Mouse (Mus musculus): ENCODE measurements around the gene Scube2. TPM values are rescaled to one million over a fixed set of nuclear protein-coding genes. Genes with fewer than 3 reads are reported as not detected.

Scube2 gene
- total and polyA plus RNA-seq, 3 experiments = 0.27 to 0.67 TPM; not detected in 1

DNA sequence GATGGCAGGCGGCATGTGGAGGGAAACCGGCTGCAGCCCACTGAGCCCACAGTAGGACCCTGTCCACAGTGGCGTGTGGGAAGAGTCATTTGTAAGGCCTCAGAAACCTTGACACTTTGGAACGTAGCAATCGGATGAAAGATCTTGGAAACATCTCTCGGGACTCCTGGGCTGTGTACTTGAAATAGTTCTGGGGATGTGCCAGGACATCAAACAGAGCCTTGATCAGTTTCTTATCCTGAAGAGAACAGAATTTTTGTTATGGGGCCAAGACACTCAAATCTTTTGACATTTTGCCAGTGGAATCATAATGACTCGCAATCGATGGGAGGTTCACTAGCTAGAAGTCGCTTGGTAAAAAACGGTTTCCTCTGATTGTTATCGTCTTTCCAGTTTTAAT lies 66.3 kb downstream of the Scube2 start:
- Histone ChIP-seq H3K9ac (ENCODE audit: control insufficient read depth, low read depth, low read length, poor library complexity, severe bottlenecking) (no peak overlapping the region), H3K79me2 (ENCODE audit: control insufficient read depth, insufficient read depth, low read length, poor library complexity) (no peaks in the 10 kb centered on the region), H3K36me3 (ENCODE audit: control insufficient read depth in 1 of 2, insufficient read depth in 2 of 2, low read length in 2 of 2) (peaks cover 0 to 4% of the 10 kb centered on the region in 2 experiments; a peak in 2 of 4 replicates), H3K27ac (ENCODE audit: control insufficient read depth, low read depth, low read length) (no peak overlapping the region), H3K9me3 (replicated peaks; ENCODE audit: insufficient read depth, low read length) (no peaks in the 10 kb centered on the region), H3K4me3 (ENCODE audit: control insufficient read depth in 1 of 2, insufficient read depth in 1 of 2, low read depth in 2 of 2, low read length in 2 of 2) (no peak overlapping the region), H3K27me3 (ENCODE audit: control insufficient read depth in 1 of 2, insufficient read depth in 2 of 2, low read length in 2 of 2) (no peaks in the 10 kb centered on the region), H3K4me1 (ENCODE audit: control insufficient read depth in 1 of 2, insufficient read depth in 2 of 2, low read length in 2 of 2) (peaks cover 2 to 13% of the 10 kb centered on the region in 2 experiments; a peak in 3 of 4 replicates)
- TF ChIP-seq UBTF (IDR thresholded peaks at IDR 0.05; ENCODE audit: borderline replicate concordance, insufficient read depth, low read depth, low read length) (no peak), RCOR1 (IDR thresholded peaks at IDR 0.05; ENCODE audit: low read depth, low read length) (peak; percentile 54; the same call in 1 of the 2 replicates), EP300 (IDR thresholded peaks at IDR 0.05; ENCODE audit: low read depth in 1 of 2, low read length in 2 of 2) (peak in 1 of 2 experiments; percentile 26; a peak in 1 of 4 replicates), MYB (IDR thresholded peaks at IDR 0.05; ENCODE audit: low read depth, low read length) (no peak)
- peak; percentile 33 for DNase-seq (ENCODE audit: low read depth, low spot score)

DNA sequence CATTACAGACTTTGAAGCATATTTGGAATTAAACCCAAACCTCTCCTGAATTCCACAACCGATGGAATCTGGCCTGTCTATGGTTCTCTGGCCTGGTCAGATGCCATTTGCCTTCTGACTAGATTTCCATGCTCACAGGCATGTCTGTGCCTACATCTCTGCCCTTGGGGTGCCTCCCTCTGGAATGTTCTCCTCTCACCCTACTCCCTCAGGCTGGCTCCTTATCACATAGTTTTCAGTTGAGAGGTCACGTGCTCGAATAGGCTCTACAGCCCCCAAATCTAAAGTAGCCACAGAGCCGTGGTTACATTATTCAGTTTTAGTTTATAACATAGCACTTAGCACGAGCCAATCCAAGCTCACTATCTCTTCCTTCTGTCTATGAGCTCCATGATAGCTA lies 69.9 kb downstream of the Scube2 start:
- Histone ChIP-seq H3K4me1 (ENCODE audit: control insufficient read depth in 1 of 2, insufficient read depth in 2 of 2, low read length in 2 of 2) (peaks cover 2 to 13% of the 10 kb centered on the region in 2 experiments; a peak in 3 of 4 replicates), H3K36me3 (ENCODE audit: control insufficient read depth in 1 of 2, insufficient read depth in 2 of 2, low read length in 2 of 2) (peaks cover 0 to 4% of the 10 kb centered on the region in 2 experiments; a peak in 2 of 4 replicates), H3K9me3 (replicated peaks; ENCODE audit: insufficient read depth, low read length) (no peaks in the 10 kb centered on the region), H3K9ac (ENCODE audit: control insufficient read depth, low read depth, low read length, poor library complexity, severe bottlenecking) (no peak overlapping the region), H3K27me3 (ENCODE audit: control insufficient read depth in 1 of 2, insufficient read depth in 2 of 2, low read length in 2 of 2) (no peaks in the 10 kb centered on the region), H3K4me3 (ENCODE audit: control insufficient read depth in 1 of 2, insufficient read depth in 1 of 2, low read depth in 2 of 2, low read length in 2 of 2) (no peak overlapping the region), H3K79me2 (ENCODE audit: control insufficient read depth, insufficient read depth, low read length, poor library complexity) (no peaks in the 10 kb centered on the region), H3K27ac (ENCODE audit: control insufficient read depth, low read depth, low read length) (no peak overlapping the region)
- DNase-seq (ENCODE audit: low read depth, low spot score) = no peak
- TF ChIP-seq MAZ (IDR thresholded peaks at IDR 0.05; ENCODE audit: low read depth, low read length) (no peak), USF1 (IDR thresholded peaks at IDR 0.05; ENCODE audit: low read depth, low read length) (peak; percentile 73), ZKSCAN1 (IDR thresholded peaks at IDR 0.05; ENCODE audit: low read depth, low read length) (no peak), BHLHE40 (IDR thresholded peaks at IDR 0.05; ENCODE audit: borderline replicate concordance, low read depth, low read length) (no peak), MAX (IDR thresholded peaks at IDR 0.05; ENCODE audit: low read length) (0 out of 2 replicates have a peak, but pooled peaks have one; percentile 27), E2F4 (IDR thresholded peaks at IDR 0.05; ENCODE audit: borderline replicate concordance, low read depth, low read length) (no peak), CTCF (IDR thresholded peaks at IDR 0.05 in 2 of 3, conservative IDR thresholded peaks at IDR 0.05 in 1 of 3; ENCODE audit: control insufficient read depth in 1 of 3, insufficient read depth in 1 of 3, low read depth in 2 of 3, low read length in 3 of 3, poor library complexity in 1 of 3, severe bottlenecking in 1 of 3) (no peak), ELF1 (IDR thresholded peaks at IDR 0.05; ENCODE audit: low read depth, low read length) (no peak)

DNA sequence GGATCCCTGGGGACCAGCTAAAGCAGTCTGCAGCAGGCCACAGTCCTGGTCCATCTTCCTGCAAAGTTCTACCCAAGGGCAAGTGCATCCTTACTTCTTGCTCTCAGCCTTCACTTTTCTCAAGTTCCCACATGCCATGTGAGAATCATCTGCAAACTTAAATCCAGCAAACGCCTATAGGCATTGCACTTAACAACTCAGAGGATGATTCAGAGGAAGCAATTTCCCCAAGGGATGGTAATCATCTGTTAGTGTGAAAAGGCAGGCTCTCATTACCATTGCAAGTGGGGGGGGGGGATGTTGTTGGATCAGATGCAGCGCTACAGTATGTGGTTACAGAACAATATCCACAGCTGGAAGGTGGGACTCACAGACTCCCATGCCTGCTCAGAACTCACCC lies 70.9 kb downstream of the Scube2 start:
- Histone ChIP-seq H3K27ac (ENCODE audit: control insufficient read depth, low read depth, low read length) (no peak overlapping the region), H3K4me3 (ENCODE audit: control insufficient read depth in 1 of 2, insufficient read depth in 1 of 2, low read depth in 2 of 2, low read length in 2 of 2) (no peak overlapping the region), H3K4me1 (ENCODE audit: control insufficient read depth in 1 of 2, insufficient read depth in 2 of 2, low read length in 2 of 2) (peaks cover 2 to 9% of the 10 kb centered on the region in 2 experiments; a peak in 3 of 4 replicates), H3K79me2 (ENCODE audit: control insufficient read depth, insufficient read depth, low read length, poor library complexity) (no peaks in the 10 kb centered on the region), H3K9ac (ENCODE audit: control insufficient read depth, low read depth, low read length, poor library complexity, severe bottlenecking) (no peak overlapping the region), H3K27me3 (ENCODE audit: control insufficient read depth in 1 of 2, insufficient read depth in 2 of 2, low read length in 2 of 2) (no peaks in the 10 kb centered on the region), H3K36me3 (ENCODE audit: control insufficient read depth in 1 of 2, insufficient read depth in 2 of 2, low read length in 2 of 2) (peaks cover 0 to 4% of the 10 kb centered on the region in 2 experiments; a peak in 2 of 4 replicates), H3K9me3 (replicated peaks; ENCODE audit: insufficient read depth, low read length) (no peaks in the 10 kb centered on the region)
- no peak for DNase-seq (ENCODE audit: low read depth, low spot score)
- TF ChIP-seq MAX (IDR thresholded peaks at IDR 0.05; ENCODE audit: low read length) = no peak
- no peak for TF ChIP-seq SMC3 (IDR thresholded peaks at IDR 0.05; ENCODE audit: low read depth, low read length)
- TF ChIP-seq ETS1 (IDR thresholded peaks at IDR 0.05; ENCODE audit: low read depth, low read length) = no peak
- no peak for TF ChIP-seq POLR2A (IDR thresholded peaks at IDR 0.05; ENCODE audit: control insufficient read depth in 1 of 2, insufficient read depth in 1 of 2, low read depth in 1 of 2, low read length in 2 of 2, poor library complexity in 1 of 2)
- TF ChIP-seq MAFK (IDR thresholded peaks at IDR 0.05; ENCODE audit: borderline replicate concordance, low read depth, low read length) = no peak
- no peak for TF ChIP-seq E2F4 (IDR thresholded peaks at IDR 0.05; ENCODE audit: borderline replicate concordance, low read depth, low read length)
- TF ChIP-seq CHD2 (IDR thresholded peaks at IDR 0.05; ENCODE audit: low read length) = no peak
- no peak for TF ChIP-seq POLR2AphosphoS2 (IDR thresholded peaks at IDR 0.05; ENCODE audit: low read length)
- TF ChIP-seq GATA1 (IDR thresholded peaks at IDR 0.05; ENCODE audit: low read depth, low read length) = no peak
- TF ChIP-seq TAL1 (IDR thresholded peaks at IDR 0.05; ENCODE audit: low read length) = no peak
- no peak for TF ChIP-seq CHD1 (IDR thresholded peaks at IDR 0.05; ENCODE audit: low read depth, low read length)
- TF ChIP-seq MEF2A (IDR thresholded peaks at IDR 0.05; ENCODE audit: extremely low read depth, insufficient replicate concordance, low read depth, low read length, poor library complexity, severe bottlenecking) = no peak
